Mouse (Mus musculus): ENCODE data around the gene Rab25.

Rab25 gene

GRCm38 (mm10) chr3:88566536-88567061, 18.5 kb upstream of the Rab25 start:
- no peak for DNase-seq

- DNase-seq = no peak
Observed at GRCm38 (mm10) chr3:88566116-88566515, 18.0 kb upstream of the Rab25 start.

DNA sequence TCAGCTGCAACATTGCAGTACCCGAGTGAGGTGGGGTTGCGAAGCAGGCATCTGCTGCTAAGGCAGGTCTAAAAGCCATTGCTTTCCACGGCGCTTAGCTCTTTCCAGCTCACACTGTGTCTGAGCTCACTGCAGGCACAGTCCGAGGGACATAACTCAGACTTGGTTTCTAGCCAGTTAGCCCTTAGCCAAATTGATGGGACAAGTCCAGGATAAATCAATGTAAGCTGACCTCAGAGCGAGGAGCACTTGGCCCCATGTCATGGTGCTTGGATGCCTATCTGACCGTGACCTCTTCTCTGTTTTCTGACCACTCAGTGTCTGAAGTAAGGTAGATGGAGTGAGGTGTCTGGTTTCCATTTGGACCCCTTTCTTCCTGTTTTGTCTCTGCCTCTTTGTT, 15.9 kb upstream of the Rab25 start:
- DNase-seq = no peak

- no peak for DNase-seq
Observed at GRCm38 (mm10) chr3:88563442-88563841, 15.3 kb upstream of the Rab25 start.

- DNase-seq = no peak
Observed at GRCm38 (mm10) chr3:88561989-88562388, 13.9 kb upstream of the Rab25 start.

DNA sequence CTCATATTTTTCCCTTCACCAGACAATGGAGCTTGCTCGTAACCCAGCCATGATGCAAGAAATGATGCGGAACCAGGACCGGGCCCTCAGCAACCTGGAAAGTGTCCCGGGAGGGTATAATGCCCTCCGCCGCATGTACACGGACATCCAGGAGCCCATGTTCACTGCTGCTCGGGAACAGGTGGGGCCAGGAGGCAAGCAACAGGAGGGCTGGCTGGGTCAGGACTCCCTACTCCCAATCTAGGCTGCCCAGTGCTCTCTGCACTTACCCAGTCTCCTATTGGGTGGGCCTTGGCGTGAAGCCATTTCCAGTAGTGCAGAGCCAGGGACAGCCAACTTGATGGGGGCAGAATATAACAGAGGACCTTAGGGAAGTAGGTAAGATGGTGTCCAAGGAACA, 11.5 kb upstream of the Rab25 start:
- no peak for DNase-seq

GRCm38 (mm10) chr3:88556616-88557015, 8.5 kb upstream of the Rab25 start:
- no peak for DNase-seq

DNA sequence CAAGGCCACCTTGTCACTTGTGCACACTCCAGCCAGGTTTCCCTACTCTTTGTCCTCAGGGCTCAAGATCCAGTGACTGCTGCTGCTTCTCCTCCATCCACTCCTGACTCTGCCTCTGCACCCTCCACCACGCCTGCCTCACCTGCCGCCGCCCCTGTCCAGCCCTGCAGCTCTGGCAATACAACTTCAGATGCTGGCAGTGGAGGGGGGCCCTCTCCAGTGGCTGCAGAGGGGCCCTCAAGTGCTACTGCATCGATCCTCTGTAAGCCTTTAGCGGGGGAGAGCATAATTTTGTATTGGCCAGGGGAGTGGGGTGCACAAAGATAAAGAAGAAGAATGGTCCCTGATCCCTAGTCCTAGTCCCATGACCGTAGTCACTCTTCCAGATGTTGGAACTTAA, 7.6 kb upstream of the Rab25 start:
- DNase-seq = no peak

DNA sequence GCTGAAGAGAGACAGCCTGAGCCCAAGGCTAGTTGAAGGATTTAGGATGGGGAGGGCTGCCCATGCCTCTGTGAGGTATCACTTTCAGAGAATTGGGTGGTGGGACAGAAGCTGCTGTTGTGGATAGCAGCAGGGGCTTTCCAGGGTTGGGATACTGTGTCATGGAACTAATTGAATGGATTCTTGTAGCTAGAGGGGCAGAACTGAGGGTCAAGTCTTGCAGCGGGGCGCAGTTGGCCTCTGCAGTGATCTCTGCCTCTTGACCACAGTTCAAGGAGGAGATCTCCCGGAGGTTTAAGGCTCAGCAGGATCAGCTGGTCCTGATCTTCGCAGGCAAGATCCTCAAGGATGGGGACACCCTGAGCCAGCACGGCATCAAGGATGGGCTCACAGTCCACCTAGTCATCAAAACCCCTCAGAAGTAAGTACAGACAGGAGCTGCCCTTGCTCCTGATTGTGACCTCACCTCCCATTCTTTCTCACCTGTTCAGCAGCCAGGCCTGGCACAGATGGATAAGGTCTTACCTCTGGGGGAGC, 7.0 kb upstream of the Rab25 start:
- DNase-seq = no peak

DNA sequence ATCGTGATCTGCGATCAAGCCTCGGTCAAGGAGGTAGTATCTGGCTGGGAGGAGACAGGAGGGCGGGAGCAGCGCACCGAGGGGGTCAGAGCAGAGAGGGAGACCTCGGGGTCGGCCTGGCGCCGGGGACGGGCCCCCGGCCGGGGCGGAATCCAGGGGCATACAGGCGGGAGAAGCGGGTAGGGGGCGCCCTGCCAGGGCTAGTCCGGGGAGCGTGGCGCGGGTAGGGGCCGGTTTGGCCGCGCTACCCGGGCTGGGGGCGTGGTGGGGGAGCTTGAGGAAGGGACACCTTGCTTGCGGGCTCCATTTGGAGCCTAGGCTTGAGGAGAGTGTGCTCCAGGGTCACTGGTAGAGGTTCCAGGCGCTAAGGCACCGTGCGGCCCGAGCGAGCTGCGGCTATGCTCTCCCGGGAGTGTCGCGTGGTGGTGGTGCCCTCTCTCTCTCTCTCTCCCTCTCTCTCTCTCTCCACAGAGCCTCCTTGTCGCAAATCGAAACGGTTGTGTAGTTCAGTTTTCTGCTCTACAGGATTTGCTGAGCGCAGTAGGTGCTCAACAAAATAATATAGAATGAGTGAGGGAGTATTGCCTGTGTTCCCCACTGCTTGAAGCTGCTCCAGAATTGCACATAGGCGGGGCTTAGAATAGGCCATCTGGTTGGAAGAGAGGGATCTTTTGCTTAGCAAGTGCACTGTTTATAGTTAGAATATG, 5.9 kb upstream of the Rab25 start:
- DNase-seq = peak; percentile 54 to 64

GRCm38 (mm10) chr3:88553525-88553879, 5.4 kb upstream of the Rab25 start, which contains the start of gene Ubqln4:
TSS of gene Ubqln4 (plus strand) at chr3:88553758.
- DNase-seq = peak; percentile 88 to 92

- peak; percentile 98 to 99 for DNase-seq
Observed at GRCm38 (mm10) chr3:88552676-88553524, 4.8 kb upstream of the Rab25 start, which contains the start of gene Lamtor2. TSS of gene Lamtor2 (minus strand) at chr3:88553074.

GRCm38 (mm10) chr3:88552082-88552645, 4.1 kb upstream of the Rab25 start:
- no peak for DNase-seq

DNA sequence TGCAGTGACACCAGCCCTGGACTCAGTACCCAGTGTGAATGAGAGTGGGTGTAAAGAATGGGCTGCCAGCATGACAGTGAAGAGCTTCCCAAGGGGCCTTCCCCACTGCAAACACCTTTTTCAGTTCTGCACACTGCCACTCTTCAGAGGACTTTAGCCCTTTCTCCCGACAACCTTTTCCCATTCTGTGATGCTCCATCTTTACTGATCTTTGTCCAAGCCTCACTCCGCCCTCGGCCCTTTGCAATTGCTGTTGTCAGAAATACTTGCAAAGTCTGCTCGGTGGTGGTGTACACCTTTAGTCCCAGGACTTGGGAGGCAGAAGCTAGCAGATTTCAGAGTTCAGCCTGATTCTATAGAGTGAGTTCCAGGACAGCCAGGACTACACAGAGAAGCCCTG, 3.5 kb upstream of the Rab25 start:
- no peak for DNase-seq

- DNase-seq = no peak
Observed at GRCm38 (mm10) chr3:88546674-88547418, 1.3 kb downstream of the Rab25 start.

- peak in 1 of 2 experiments; percentile 14 for DNase-seq
Observed at GRCm38 (mm10) chr3:88544955-88545591, 3.0 kb downstream of the Rab25 start.

DNA sequence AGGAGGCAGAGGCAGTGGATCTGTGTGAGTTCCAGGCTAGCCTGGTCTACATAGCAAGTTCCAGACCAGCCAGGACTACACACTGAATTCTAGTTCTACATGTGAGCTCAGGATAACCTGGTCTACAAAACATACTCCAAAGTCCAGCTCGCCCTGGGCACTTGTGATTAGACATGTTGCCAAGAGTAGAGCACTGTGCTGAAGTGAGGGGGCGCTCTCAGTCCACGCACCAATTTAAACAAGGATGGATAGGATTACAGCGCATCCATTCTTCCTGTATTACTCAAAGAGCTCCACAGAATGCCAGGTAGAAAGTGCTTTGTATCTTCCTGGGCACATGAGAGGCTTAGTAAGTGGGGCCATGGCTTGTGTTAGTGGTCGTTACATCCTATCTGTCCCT, 3.6 kb downstream of the Rab25 start:
- peak; percentile 52 to 57 for DNase-seq

- DNase-seq = peak in 1 of 2 experiments; percentile 13
Observed at GRCm38 (mm10) chr3:88543651-88544410, 4.3 kb downstream of the Rab25 start.

GRCm38 (mm10) chr3:88543174-88543573, 4.9 kb downstream of the Rab25 start:
- no peak for DNase-seq

DNA sequence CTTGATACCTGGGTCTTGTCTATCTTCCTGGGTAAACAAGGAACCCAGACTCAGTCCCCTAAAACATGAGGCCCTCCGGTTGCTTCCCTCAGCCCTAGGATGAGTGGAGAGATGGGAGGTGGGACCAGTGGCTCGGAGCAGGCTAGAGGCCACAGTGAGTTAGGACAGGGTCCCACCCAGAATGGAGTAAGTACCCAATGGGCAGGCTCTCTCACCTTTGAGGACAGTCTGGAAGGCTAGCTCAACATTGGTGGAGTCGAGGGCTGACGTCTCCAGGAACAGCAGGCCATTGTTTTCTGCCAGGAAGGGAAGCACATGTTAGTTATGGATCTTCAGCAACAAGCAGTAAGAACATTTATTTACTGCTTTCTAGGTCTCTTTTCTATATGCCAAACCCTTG, 5.6 kb downstream of the Rab25 start:
- DNase-seq = peak in 1 of 2 experiments; percentile 9
